Mouse (Mus musculus) urinary bladder, adult 2 months (tissue): ENCODE data around the gene Manba. TPM values are rescaled to one million over a fixed set of nuclear protein-coding genes. Genes with fewer than 3 reads are reported as not detected.
"Not testable (repeated sequence)": the region's sequence is repeated elsewhere in the genome, so short reads cannot be mapped to it uniquely, and the experiment has no call there.

Experiments used
- DNase-seq: peaks from one replicate; pipeline ENCODE4 v3.0.0; 2022; ENCODE audit warnings: low spot score
- polyA plus RNA-seq: library from polyadenylated mRNA; depleted of rRNA; stranded (reverse); fragments of >200 nt; gene quantifications from 2 replicates; pipeline ENCODE4 v1.2.3, GENCODE M21; 2012; rRNA removed

Manba gene
- 9.8 and 16.3 TPM in 2 replicates for polyA plus RNA-seq

GRCm38 (mm10) chr3:135485128-135485899 lies at the start of gene Manba:
TSS of gene Manba (plus strand) at chr3:135485611.
- peak; percentile 58 for DNase-seq

- no peak for DNase-seq
Observed at GRCm38 (mm10) chr3:135436901-135437616, 48.4 kb upstream of the Manba start.

GRCm38 (mm10) chr3:135437758-135438495 lies 47.5 kb upstream of the Manba start, which contains the start of gene Ube2d3:
TSS of gene Ube2d3 (plus strand) at chr3:135438149.
- peak; percentile 98 for DNase-seq

GRCm38 (mm10) chr3:135438531-135438912 lies 46.9 kb upstream of the Manba start:
- DNase-seq: peak; percentile 99

GRCm38 (mm10) chr3:135438913-135439531 lies 46.4 kb upstream of the Manba start:
- DNase-seq: peak; percentile 78

GRCm38 (mm10) chr3:135439651-135440050 lies 45.8 kb upstream of the Manba start:
- DNase-seq: no peak

- no peak for DNase-seq
Observed at GRCm38 (mm10) chr3:135440221-135440620, 45.2 kb upstream of the Manba start.

GRCm38 (mm10) chr3:135440621-135441020 lies 44.8 kb upstream of the Manba start:
- DNase-seq: no peak

GRCm38 (mm10) chr3:135444930-135445329 lies 40.5 kb upstream of the Manba start:
- DNase-seq: no peak

GRCm38 (mm10) chr3:135458981-135459380 lies 26.4 kb upstream of the Manba start:
- no peak for DNase-seq

- no peak for DNase-seq
Observed at GRCm38 (mm10) chr3:135468402-135468801, 17.0 kb upstream of the Manba start.

GRCm38 (mm10) chr3:135469146-135469545 lies 16.3 kb upstream of the Manba start:
- no peak for DNase-seq

- DNase-seq: no peak
Observed at GRCm38 (mm10) chr3:135469974-135470373, 15.4 kb upstream of the Manba start.

GRCm38 (mm10) chr3:135470823-135471222 lies 14.6 kb upstream of the Manba start:
- DNase-seq: no peak

GRCm38 (mm10) chr3:135475025-135475424 lies 10.4 kb upstream of the Manba start:
- DNase-seq: no peak

- DNase-seq: no peak
Observed at GRCm38 (mm10) chr3:135476286-135476685, 9.1 kb upstream of the Manba start.

GRCm38 (mm10) chr3:135476977-135477376 lies 8.4 kb upstream of the Manba start:
- no peak for DNase-seq

- not testable (repeated sequence) for DNase-seq
Observed at GRCm38 (mm10) chr3:135479090-135479489, 6.3 kb upstream of the Manba start.

- DNase-seq: no peak
Observed at GRCm38 (mm10) chr3:135480767-135481166, 4.6 kb upstream of the Manba start.

GRCm38 (mm10) chr3:135481608-135482007 lies 3.8 kb upstream of the Manba start:
- no peak for DNase-seq

GRCm38 (mm10) chr3:135484650-135485049 lies 761 bp upstream of the Manba start:
- DNase-seq: not testable (repeated sequence)

- no peak for DNase-seq
Observed at GRCm38 (mm10) chr3:135485900-135486241, 460 bp downstream of the Manba start.
